Mouse (Mus musculus) brain, embryonic 18.5 days (tissue): ENCODE data around the gene Phactr4.

ENCODE experiments used
- DNase-seq: peaks from one replicate; pipeline ENCODE4 v3.0.0-alpha.2; 2012; ENCODE audit warnings: low read depth, low spot score

Gene Phactr4

GRCm38 (mm10) chr4:132411322-132412094 is 10.8 kb downstream of the Phactr4 start:
- no peak for DNase-seq

GRCm38 (mm10) chr4:132409587-132410229 is 12.6 kb downstream of the Phactr4 start:
- DNase-seq = no peak

DNA sequence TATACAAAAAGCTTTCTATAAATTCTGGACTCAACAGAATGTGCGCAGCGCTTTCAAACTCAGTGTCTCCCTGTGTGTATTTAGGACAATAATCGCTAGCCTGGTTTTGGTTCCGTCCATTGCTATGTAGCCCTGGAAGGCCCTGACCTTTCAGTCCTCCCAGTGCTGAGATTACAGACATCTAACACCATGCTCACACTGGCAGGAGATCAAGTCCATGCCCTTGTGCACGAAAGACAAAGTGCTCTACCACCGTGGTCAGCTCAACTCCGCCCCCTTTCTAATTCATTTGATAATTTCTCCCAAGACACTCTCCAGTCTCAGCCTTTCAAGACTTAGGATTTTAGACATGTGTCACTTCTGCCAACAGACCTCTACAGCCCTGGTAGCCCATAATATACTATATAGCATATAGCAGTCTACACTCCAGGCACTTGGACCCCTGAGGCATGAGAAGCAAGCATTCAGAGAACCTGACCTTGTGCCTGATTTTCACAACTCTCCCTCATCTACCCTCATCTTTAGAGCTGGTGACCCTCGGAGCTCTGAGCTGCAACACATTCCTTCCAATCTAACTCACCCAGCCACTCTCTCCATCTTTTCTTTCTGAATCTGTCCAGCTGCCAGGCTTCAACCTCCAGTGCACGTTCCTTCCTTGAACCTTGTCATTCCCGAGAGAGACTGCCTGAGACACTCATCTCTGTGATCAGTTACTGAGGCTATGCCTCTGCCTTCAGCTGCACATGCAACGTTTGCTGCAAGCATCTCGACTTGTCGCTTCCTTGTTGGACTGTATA is 15.7 kb downstream of the Phactr4 start:
- DNase-seq = no peak

GRCm38 (mm10) chr4:132404588-132404987 is 17.7 kb downstream of the Phactr4 start:
- DNase-seq = no peak

DNA sequence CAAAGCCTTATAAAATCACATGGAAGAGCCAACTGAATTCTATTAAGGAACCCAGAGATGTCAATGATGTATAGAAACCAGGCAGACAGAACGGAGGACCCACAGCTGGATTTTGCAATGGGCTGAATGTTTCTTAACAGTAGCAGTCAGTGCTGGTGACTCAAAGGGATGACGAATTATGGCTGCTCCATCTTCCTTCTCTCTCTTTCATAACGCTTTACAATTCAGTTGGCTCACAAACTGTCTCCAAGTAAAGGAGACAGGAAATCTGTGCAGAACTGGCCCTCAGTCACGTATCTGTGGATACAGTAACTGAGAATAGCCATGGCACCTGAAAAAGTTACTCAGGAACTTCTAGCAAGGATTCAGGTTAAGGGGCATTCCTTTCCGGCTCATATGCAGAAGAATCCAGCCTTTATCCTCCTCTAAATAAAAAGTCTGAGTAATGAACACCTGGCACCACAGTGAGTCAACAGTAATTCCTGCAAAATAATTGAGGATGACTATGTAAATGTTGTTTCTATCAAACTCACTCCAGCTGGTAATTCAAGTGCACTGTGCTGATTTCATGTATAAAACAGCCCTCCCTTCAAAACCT is 19.1 kb downstream of the Phactr4 start:
- no peak for DNase-seq

- DNase-seq = no peak
These were observed 21.3 kb downstream of the Phactr4 start for GRCm38 (mm10) chr4:132401016-132401415.

DNA sequence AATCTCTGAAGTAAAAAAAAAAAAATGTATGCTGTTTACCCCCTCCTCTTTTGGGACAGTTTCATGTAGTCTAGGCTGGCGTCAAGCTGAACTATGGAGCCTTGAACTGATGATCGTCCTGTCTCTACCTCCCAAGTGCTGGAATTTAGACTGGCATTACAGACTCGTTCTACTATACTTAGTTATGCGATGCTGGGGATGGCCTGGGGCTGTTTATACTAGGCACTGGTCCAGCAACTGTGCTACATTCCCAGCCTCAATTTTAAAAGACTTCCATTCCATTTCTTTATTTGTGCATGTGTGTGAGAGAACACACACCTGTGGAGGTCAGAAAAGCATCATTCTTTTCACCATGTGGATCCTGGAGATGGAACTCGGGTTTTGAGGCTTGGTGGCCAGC is 23.4 kb downstream of the Phactr4 start:
- no peak for DNase-seq

- no peak for DNase-seq
These were observed 24.1 kb downstream of the Phactr4 start for GRCm38 (mm10) chr4:132398045-132398774.

- no peak for DNase-seq
These were observed 25.2 kb downstream of the Phactr4 start for GRCm38 (mm10) chr4:132397120-132397519.

GRCm38 (mm10) chr4:132396251-132396650 is 26.0 kb downstream of the Phactr4 start:
- no peak for DNase-seq

DNA sequence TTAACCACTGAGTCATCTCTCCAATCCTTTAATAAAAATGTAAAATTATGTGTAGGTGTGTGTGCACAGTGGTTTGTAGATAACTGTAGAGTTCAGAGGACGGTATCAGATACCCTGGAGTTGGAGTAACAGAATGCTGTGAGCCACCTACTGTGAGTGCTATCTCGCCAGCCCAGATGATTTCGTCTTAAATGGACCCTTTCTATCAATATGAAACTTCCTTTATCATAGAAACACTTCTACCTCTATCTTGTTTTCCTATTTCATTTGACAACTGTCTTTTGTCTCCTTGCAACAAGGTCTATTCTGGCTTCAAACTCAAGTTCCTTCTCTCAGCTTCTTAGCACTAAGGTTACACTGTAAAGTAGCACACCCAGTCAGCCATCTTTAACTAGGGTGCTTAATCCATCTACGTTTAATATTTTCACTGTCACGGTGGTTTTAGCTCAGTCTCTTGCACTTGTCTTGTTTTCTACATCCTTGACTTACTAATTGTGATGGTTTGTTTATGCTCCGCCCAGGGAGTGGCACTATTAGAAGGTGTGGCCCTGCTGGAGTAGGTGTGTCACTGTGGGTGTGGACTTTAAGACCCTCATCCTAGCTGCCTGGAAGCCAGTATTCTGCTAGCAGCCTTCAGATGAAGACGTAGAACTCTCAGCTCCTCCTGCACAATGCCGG is 31.1 kb downstream of the Phactr4 start:
- no peak for DNase-seq

DNA sequence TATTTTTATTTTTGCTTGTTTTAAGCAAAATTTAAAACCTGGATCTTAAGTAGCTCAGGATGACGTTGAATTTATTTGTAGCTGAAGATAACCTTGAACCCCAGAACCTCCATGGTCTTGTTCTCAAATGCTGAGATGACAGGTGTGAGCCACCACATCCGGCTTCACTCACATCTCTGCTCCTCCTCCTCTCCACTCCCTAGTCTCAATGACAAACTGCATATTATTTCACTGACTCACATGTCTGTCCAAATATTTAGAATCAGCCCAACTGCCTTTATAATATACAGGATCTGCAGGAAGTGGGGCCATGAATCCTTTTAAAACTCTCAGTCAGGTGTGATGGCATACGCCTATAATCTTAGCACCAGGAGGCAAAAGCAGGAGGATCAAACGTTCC is 33.0 kb downstream of the Phactr4 start:
- DNase-seq = no peak

DNA sequence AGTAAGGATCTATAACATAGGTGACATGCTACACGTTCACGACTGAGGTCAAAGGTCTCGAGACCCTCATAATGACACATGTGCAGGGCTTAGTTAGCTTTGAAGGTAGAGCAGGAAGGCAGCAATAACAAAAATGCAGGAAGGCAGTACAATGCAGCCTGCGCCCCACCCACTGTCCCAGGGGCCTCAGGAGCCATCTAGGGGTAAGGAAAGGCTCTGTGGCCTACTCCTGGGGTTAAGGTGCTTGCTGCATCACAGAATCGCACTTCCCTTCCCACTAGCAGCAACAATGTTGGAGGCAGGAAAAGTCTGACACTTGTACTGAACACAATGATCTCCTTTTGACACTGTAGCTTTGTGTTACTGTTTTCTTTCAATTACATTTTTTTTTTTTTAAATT is 34.7 kb downstream of the Phactr4 start:
- DNase-seq = no peak

GRCm38 (mm10) chr4:132386846-132387245 is 35.4 kb downstream of the Phactr4 start:
- no peak for DNase-seq

DNA sequence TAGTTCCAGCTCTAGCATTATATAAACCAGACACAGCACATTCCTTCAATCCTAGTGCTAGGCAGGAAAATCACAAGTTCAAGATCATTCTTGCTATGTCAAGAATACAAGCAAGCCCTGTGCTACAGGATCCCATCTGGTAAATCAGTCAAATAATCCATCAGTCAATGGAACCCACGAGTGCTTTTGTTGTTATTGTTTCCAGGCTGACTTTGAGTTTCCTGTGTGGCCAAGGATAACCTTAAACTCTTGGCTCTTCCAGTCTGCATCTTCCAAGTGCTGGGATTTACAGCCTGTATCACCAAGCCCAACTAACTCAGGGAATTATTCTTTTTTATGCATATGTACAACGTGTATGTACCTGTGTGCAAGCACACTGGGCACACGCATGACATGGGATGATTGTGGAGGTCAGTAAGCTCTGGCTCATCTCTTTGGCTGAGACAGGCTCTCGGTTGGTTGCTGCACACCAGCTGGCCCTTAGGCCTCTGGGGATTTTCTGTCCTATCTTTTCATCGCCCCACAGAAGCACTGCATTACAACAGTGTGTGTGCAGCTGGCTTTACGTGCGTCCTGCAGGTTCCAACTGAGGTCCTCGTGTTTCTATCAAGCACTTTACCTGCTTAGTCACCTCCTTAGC is 36.4 kb downstream of the Phactr4 start:
- DNase-seq = no peak

DNA sequence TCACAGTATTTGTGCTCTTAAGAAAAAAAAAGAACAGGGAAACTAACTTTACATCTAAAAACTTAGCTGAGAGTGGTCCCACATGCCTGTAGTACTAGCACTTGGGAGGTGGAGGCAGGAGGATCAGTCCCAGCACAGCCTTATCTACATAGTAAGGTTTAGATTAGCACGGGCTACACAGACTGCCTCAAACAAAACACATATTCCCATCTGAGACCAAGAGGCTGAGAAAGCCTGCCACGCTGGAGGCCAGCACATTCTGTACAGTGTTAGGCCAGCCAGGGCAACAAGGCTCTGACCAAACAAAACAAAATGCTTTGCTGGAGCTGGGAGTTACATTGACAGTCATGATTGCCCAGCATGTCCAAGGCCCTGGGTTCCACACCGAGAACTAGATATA is 38.8 kb downstream of the Phactr4 start:
- no peak for DNase-seq

GRCm38 (mm10) chr4:132382296-132382695 is 40.0 kb downstream of the Phactr4 start:
- no peak for DNase-seq

DNA sequence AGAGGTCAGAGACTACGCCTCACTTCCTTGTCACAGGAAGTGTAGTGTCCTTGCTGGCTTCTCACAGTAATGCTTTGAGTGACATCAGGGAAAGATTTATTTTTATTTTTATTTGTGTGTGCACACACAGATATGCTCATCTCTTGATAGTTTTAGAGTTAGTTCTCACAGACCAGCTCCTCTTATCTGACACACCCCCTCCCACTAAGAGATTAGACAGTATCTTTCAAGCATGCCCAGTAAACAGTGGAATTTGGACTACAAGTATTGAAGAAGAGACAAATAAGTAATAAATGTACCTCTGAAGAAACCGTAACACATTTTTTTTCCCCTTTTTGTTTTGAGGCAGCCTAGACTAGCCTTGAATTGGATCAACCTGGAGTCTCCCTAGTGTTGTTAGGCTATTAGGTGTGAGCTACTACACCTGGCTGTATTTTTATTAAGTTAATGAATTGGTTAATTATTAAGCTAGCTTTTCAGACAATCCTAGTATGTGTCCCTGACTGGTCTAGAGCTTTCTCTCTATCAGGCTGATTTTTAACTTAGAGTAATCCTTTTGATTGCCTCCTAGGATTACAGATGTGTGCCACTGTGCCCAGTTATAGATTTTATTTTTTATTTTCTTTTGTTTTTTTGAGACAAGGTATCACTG is 41.2 kb downstream of the Phactr4 start:
- DNase-seq = no peak

DNA sequence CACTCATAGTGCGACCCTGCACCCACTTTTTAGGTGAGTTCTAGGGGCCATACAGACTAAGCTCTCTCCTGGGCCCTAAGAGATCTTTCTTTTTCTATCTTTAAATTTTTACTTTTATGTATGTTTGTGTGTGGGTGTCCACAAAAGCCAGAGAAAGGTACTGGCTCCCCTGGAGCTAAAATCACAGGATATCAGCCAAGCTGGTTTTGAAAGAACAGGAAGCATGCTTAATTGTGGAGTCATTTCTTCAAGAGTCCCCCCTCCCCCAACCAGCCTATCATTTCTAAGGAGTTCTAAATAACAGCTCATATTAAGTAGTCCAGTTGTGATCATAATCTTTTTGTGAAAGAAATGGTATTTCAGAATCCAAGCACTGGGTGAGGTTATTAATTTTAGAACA is 48.5 kb downstream of the Phactr4 start:
- DNase-seq = no peak
